Mouse (Mus musculus): ENCODE measurements at regions not wholly inside any gene's neighbourhood (a gene's known extent, or its start where the extent isn't known, plus 50 kb on each side); places are given as distances from the start of the nearest gene placed in this dataset.
"Not testable (repeated sequence)": the region's sequence is repeated elsewhere in the genome, so short reads cannot be mapped to it uniquely, and the experiment has no call there.

GRCm38 (mm10) chr13:44673967-44674357 lies 55.3 kb upstream of the Jarid2 start:
- in situ Hi-C loops (cut with MboI; ENCODE audit: unreplicated experiment in 2 of 2), result no loop called here

GRCm38 (mm10) chr13:44674926-44675650 lies 54.2 kb upstream of the Jarid2 start:
- in situ Hi-C loops (cut with MboI; ENCODE audit: unreplicated experiment in 2 of 2), result no loop called here

- in situ Hi-C loops (cut with MboI; ENCODE audit: unreplicated experiment in 2 of 2), result no loop called here
These were observed 53.2 kb upstream of the Jarid2 start for GRCm38 (mm10) chr13:44676041-44676440.

- in situ Hi-C loops (cut with MboI; ENCODE audit: unreplicated experiment in 2 of 2), result no loop called here
These were observed 51.2 kb upstream of the Jarid2 start for GRCm38 (mm10) chr13:44678121-44678520.

- in situ Hi-C loops (cut with MboI; ENCODE audit: unreplicated experiment in 2 of 2), result not testable (repeated sequence)
These were observed 49.8 kb upstream of the Jarid2 start for GRCm38 (mm10) chr13:44679457-44679856.
